Comparison of ENCODE assay signal across 8 mouse cellular contexts in genomic region chr1:59669962-59670630, GRCm38 (mm10). TPM values are rescaled to one million over a fixed set of nuclear protein-coding genes. Genes with fewer than 3 reads are reported as not detected.
DNase-seq lines count a peak whose midpoint lies in the region; TF ChIP-seq lines count a peak whose summit lies in the region.

No protein-coding gene starts in this region.

- H3K4me3 ChIP-seq in bone marrow, adult 2 months (replicated peaks; ENCODE audit: control insufficient read depth, low read depth, low read length): peak overlapping the region; percentile 93
- H3K4me3 ChIP-seq in erythroblast, embryonic 14.5 days (replicated peaks): peak overlapping the region; percentile 79

- H3K27ac ChIP-seq in bone marrow, adult 2 months (ENCODE audit: control insufficient read depth, insufficient read depth, low read depth, low read length, poor library complexity): peak overlapping the region; percentile 72

- H3K4me1 ChIP-seq in bone marrow, adult 2 months (ENCODE audit: control insufficient read depth, insufficient read depth, low read length): no peaks in the 10 kb centered on the region; the same call in 1 of the 2 replicates
- peaks cover 33% of the 10 kb centered on the region for H3K4me1 ChIP-seq in erythroblast, embryonic 14.5 days (ENCODE audit: control insufficient read depth)

- peaks cover 27% of the 10 kb centered on the region for H3K36me3 ChIP-seq in erythroblast, embryonic 14.5 days (ENCODE audit: control insufficient read depth)

- no peaks in the 10 kb centered on the region for H3K27me3 ChIP-seq in erythroblast, embryonic 14.5 days (ENCODE audit: control insufficient read depth)

- intact Hi-C loops in heart, postnatal 36 days (cut with DNase I): loop anchor here (2.0 kb wide), 1 partner anchor 15 kb away; the partner anchor contains the start of gene Nop58

- no peaks in the 10 kb centered on the region for H3K9me3 ChIP-seq in erythroblast, embryonic 14.5 days (ENCODE audit: control insufficient read depth, low read length)

- WGBS in bone marrow, adult 2 months: under 1% methylated on average over 53 of the region's 54 CpGs

- TF ChIP-seq POLR2A in bone marrow, adult 2 months (IDR thresholded peaks at IDR 0.05; ENCODE audit: borderline replicate concordance, control insufficient read depth, low read depth, low read length): no peak

- DNase-seq in gastrocnemius, adult 18-20 months (ENCODE audit: low spot score): peak; percentile 4
- no peak for DNase-seq in gastrocnemius, postnatal 10 days
- peak; percentile 40 to 60 for DNase-seq in heart, postnatal 36 days
- peak; percentile 21 for DNase-seq in layer of hippocampus, postnatal 25 days (ENCODE audit: extremely low spot score in 1 of 2, low spot score in 1 of 2)
- DNase-seq in lung, postnatal 4 days: peak; percentile 48
- peak; percentile 43 for DNase-seq in right cerebral cortex, postnatal 25 days

- no peak for TF ChIP-seq CTCF in bone marrow, adult 2 months (IDR thresholded peaks at IDR 0.05; ENCODE audit: control insufficient read depth, insufficient read depth, low read length)

RNA-seq across cellular contexts. Expression of gene Sumo1, which starts 0.5 kb away (rescaled TPM):
- 10 to 100 TPM; 57.1 to 63.8 TPM for total RNA-seq in gastrocnemius, adult 18-20 months (2021)
- 10 to 100 TPM; 75.1 to 75.6 TPM for total RNA-seq in gastrocnemius, postnatal 10 days (2021)
- polyA plus RNA-seq in bone marrow, adult 2 months (2011; ENCODE audit: insufficient read depth, insufficient read length, low replicate concordance, missing spikeins): 67.7 and 140 TPM in 2 replicates
- polyA plus RNA-seq in erythroblast, embryonic 14.5 days (2012): 9.4 and 12.2 TPM in 2 replicates
- total RNA-seq in heart, postnatal 36 days (2021): 10 to 100 TPM; 60.7 to 62.3 TPM
- 100 to 1,000 TPM; 113 to 114 TPM for total RNA-seq in layer of hippocampus, postnatal 25 days (2021)

RNA-seq across cellular contexts. Expression of gene Nop58, which starts 14.7 kb away (rescaled TPM):
- 10 to 100 TPM; 23.0 to 29.8 TPM for total RNA-seq in gastrocnemius, adult 18-20 months (2021)
- 10 to 100 TPM; 47.8 to 59.8 TPM for total RNA-seq in gastrocnemius, postnatal 10 days (2021)
- 108 and 150 TPM in 2 replicates for polyA plus RNA-seq in bone marrow, adult 2 months (2011; ENCODE audit: insufficient read depth, insufficient read length, low replicate concordance, missing spikeins)
- polyA plus RNA-seq in erythroblast, embryonic 14.5 days (2012): 2.8 and 5.2 TPM in 2 replicates
- 10 to 100 TPM; 24.0 to 32.1 TPM for total RNA-seq in heart, postnatal 36 days (2021)
- total RNA-seq in layer of hippocampus, postnatal 25 days (2021): 10 to 100 TPM; 58.7 to 60.7 TPM
